Mouse (Mus musculus) embryonic fibroblast, embryonic 13.5 days (primary cell): ENCODE measurements around the gene Gm20388.

Source experiments
- CTCF ChIP-seq: IDR thresholded peaks from 2 replicates; pipeline ENCODE4 v1.5.1; 2011; ENCODE audit warnings: mild to moderate bottlenecking, control low read depth, low read length, moderate library complexity, borderline replicate concordance; ENCODE audit not compliant: insufficient read depth
- POLR2A ChIP-seq: IDR thresholded peaks from 2 replicates; pipeline ENCODE4 v1.6.1; 2011; ENCODE audit warnings: low read depth, mild to moderate bottlenecking, control low read depth, low read length, moderate library complexity

- TF ChIP-seq POLR2A, result no peak
- no peak for TF ChIP-seq CTCF
Observed at GRCm38 (mm10) chr8:119988087-119988486, 77.4 kb downstream of the Gm20388 start.
